Mouse (Mus musculus): ENCODE measurements around the gene Gm20747. TPM values are rescaled to one million over a fixed set of nuclear protein-coding genes. Genes with fewer than 3 reads are reported as not detected.
"Not testable (repeated sequence)": the region's sequence is repeated elsewhere in the genome, so short reads cannot be mapped to it uniquely, and the experiment has no call there.

Gm20747 gene
- not detected for total RNA-seq (2021)
- long read RNA-seq, experiment 1, result 0 reads
- long read RNA-seq, experiment 2, result 0 reads

GRCm38 (mm10) chrY:53418191-53418590 lies at the start of gene Gm20747:
Gene Gm20747 (minus strand): TSS chrY:53418291.
- DNase-seq (ENCODE audit: extremely low spot score in 1 of 2, low spot score in 2 of 2); H3K4me3 ChIP-seq; intact Hi-C loops (cut with DNase I): not testable (repeated sequence)

More at GRCm38 (mm10) chrY:53418191-53418590, at the start of gene Gm20747:
- H3K27ac ChIP-seq, result not testable (repeated sequence)

Data from left cerebral cortex, adult 2 months (tissue).